Mouse (Mus musculus): ENCODE results near the gene Zfp319. TPM values are rescaled to one million over a fixed set of nuclear protein-coding genes. Genes with fewer than 3 reads are reported as not detected.
A peak's percentile ranks its signal among the peaks of the same experiment; 100 is the strongest.

Zfp319 gene
- polyA plus RNA-seq, 1 experiment from 2014 or later, result 1.2 TPM

GRCm38 (mm10) chr8:95323201-95323600, 8.5 kb downstream of the Zfp319 start:
- Histone ChIP-seq H3K36me3 (ENCODE audit: control insufficient read depth, insufficient read depth) (peaks cover 8% of the 10 kb centered on the region; the same call in 1 of the 2 replicates), H3K9me3 (replicated peaks; ENCODE audit: control insufficient read depth, low read length) (no peaks in the 10 kb centered on the region), H3K4me1 (ENCODE audit: control insufficient read depth, low read depth, low read length) (peaks cover 6% of the 10 kb centered on the region), H3K27ac (ENCODE audit: low read length) (no peak overlapping the region), H3K4me2 (ENCODE audit: low read depth, low read length) (no peak overlapping the region), H3K9ac (ENCODE audit: low read depth, low read length) (no peak overlapping the region), H3K4me3 (ENCODE audit: low read depth, low read length) (no peak overlapping the region), H3K27me3 (ENCODE audit: control insufficient read depth, insufficient read depth, low read depth, low read length) (peaks cover 13% of the 10 kb centered on the region)
- WGBS (ENCODE audit: insufficient replicate concordance), result 63% methylated on average over 3 of the region's 3 CpGs
- ATAC-seq (ENCODE audit: low read depth), result no peak

- no peaks in the 10 kb centered on the region for H3K9me3 ChIP-seq (replicated peaks; ENCODE audit: control insufficient read depth, low read length)
- ATAC-seq (ENCODE audit: low read depth), result peak; percentile 66
- no peaks in the 10 kb centered on the region; the same call in 1 of the 2 replicates for H3K36me3 ChIP-seq (ENCODE audit: control insufficient read depth, insufficient read depth)
- H3K4me2 ChIP-seq (ENCODE audit: low read depth, low read length), result peak overlapping the region; percentile 74
- H3K27ac ChIP-seq (ENCODE audit: low read length), result no peak overlapping the region
- H3K27me3 ChIP-seq (ENCODE audit: control insufficient read depth, insufficient read depth, low read depth, low read length), result peaks cover 13% of the 10 kb centered on the region
- peak overlapping the region; percentile 51 for H3K4me3 ChIP-seq (ENCODE audit: low read depth, low read length)
- H3K9ac ChIP-seq (ENCODE audit: low read depth, low read length), result peak overlapping the region; percentile 9; the same call in 1 of the 2 replicates
- H3K4me1 ChIP-seq (ENCODE audit: control insufficient read depth, low read depth, low read length), result peaks cover 6% of the 10 kb centered on the region
- 3% methylated on average over 40 of the region's 41 CpGs for WGBS (ENCODE audit: insufficient replicate concordance)
Observed at GRCm38 (mm10) chr8:95320224-95321139, 11.3 kb downstream of the Zfp319 start.

GRCm38 (mm10) chr8:95315350-95315749, 16.4 kb downstream of the Zfp319 start:
- Histone ChIP-seq H3K36me3 (ENCODE audit: control insufficient read depth, insufficient read depth) (no peaks in the 10 kb centered on the region), H3K4me1 (ENCODE audit: control insufficient read depth, low read depth, low read length) (peaks cover 1% of the 10 kb centered on the region), H3K27ac (ENCODE audit: low read length) (no peak overlapping the region), H3K27me3 (ENCODE audit: control insufficient read depth, insufficient read depth, low read depth, low read length) (peaks cover 7% of the 10 kb centered on the region), H3K4me3 (ENCODE audit: low read depth, low read length) (no peak overlapping the region), H3K9ac (ENCODE audit: low read depth, low read length) (no peak overlapping the region), H3K4me2 (ENCODE audit: low read depth, low read length) (no peak overlapping the region), H3K9me3 (replicated peaks; ENCODE audit: control insufficient read depth, low read length) (no peaks in the 10 kb centered on the region)
- ATAC-seq (ENCODE audit: low read depth), result no peak
- WGBS (ENCODE audit: insufficient replicate concordance), result 57% methylated on average over 1 of the region's 1 CpGs

GRCm38 (mm10) chr8:95314707-95315106, 17.0 kb downstream of the Zfp319 start:
- no peak overlapping the region for H3K27ac ChIP-seq (ENCODE audit: low read length)

GRCm38 (mm10) chr8:95313857-95314256, 17.9 kb downstream of the Zfp319 start:
- H3K4me2 ChIP-seq (ENCODE audit: low read depth, low read length), result no peak overlapping the region
- H3K27me3 ChIP-seq (ENCODE audit: control insufficient read depth, insufficient read depth, low read depth, low read length), result no peaks in the 10 kb centered on the region
- WGBS (ENCODE audit: insufficient replicate concordance), result 73% methylated on average over 6 of the region's 6 CpGs
- no peaks in the 10 kb centered on the region for H3K9me3 ChIP-seq (replicated peaks; ENCODE audit: control insufficient read depth, low read length)
- no peak overlapping the region for H3K4me3 ChIP-seq (ENCODE audit: low read depth, low read length)
- H3K27ac ChIP-seq (ENCODE audit: low read length), result no peak overlapping the region
- ATAC-seq (ENCODE audit: low read depth), result no peak
- no peaks in the 10 kb centered on the region; the same call in 1 of the 2 replicates for H3K4me1 ChIP-seq (ENCODE audit: control insufficient read depth, low read depth, low read length)
- H3K9ac ChIP-seq (ENCODE audit: low read depth, low read length), result no peak overlapping the region
- H3K36me3 ChIP-seq (ENCODE audit: control insufficient read depth, insufficient read depth), result no peaks in the 10 kb centered on the region

More at GRCm38 (mm10) chr8:95314707-95315106, 17.0 kb downstream of the Zfp319 start:
- no peaks in the 10 kb centered on the region for H3K9me3 ChIP-seq (replicated peaks; ENCODE audit: control insufficient read depth, low read length)
- WGBS (ENCODE audit: insufficient replicate concordance), result 48% methylated on average over 2 of the region's 2 CpGs
- no peak for ATAC-seq (ENCODE audit: low read depth)
- H3K36me3 ChIP-seq (ENCODE audit: control insufficient read depth, insufficient read depth), result no peaks in the 10 kb centered on the region
- H3K4me1 ChIP-seq (ENCODE audit: control insufficient read depth, low read depth, low read length), result no peaks in the 10 kb centered on the region; the same call in 1 of the 2 replicates
- no peak overlapping the region for H3K9ac ChIP-seq (ENCODE audit: low read depth, low read length)
- no peak overlapping the region for H3K4me3 ChIP-seq (ENCODE audit: low read depth, low read length)
- peaks cover under 1% of the 10 kb centered on the region; the same call in 1 of the 2 replicates for H3K27me3 ChIP-seq (ENCODE audit: control insufficient read depth, insufficient read depth, low read depth, low read length)
- H3K4me2 ChIP-seq (ENCODE audit: low read depth, low read length), result no peak overlapping the region

- no peaks in the 10 kb centered on the region; the same call in 1 of the 2 replicates for H3K4me1 ChIP-seq (ENCODE audit: control insufficient read depth, low read depth, low read length)
- H3K4me3 ChIP-seq (ENCODE audit: low read depth, low read length), result no peak overlapping the region
- 58% methylated on average over 18 of the region's 18 CpGs for WGBS (ENCODE audit: insufficient replicate concordance)
- no peak for ATAC-seq (ENCODE audit: low read depth)
- H3K4me2 ChIP-seq (ENCODE audit: low read depth, low read length), result no peak overlapping the region
- no peaks in the 10 kb centered on the region for H3K27me3 ChIP-seq (ENCODE audit: control insufficient read depth, insufficient read depth, low read depth, low read length)
- H3K36me3 ChIP-seq (ENCODE audit: control insufficient read depth, insufficient read depth), result no peaks in the 10 kb centered on the region
- no peak overlapping the region for H3K9ac ChIP-seq (ENCODE audit: low read depth, low read length)
- H3K9me3 ChIP-seq (replicated peaks; ENCODE audit: control insufficient read depth, low read length), result no peaks in the 10 kb centered on the region
- H3K27ac ChIP-seq (ENCODE audit: low read length), result no peak overlapping the region
Observed at GRCm38 (mm10) chr8:95312836-95313235, 18.9 kb downstream of the Zfp319 start.

GRCm38 (mm10) chr8:95310342-95310970, 21.3 kb downstream of the Zfp319 start, which contains the start of gene Tepp:
Gene Tepp, plus strand, starts transcription at chr8:95310566.
- 35% methylated on average over 6 of the region's 6 CpGs for WGBS (ENCODE audit: insufficient replicate concordance)
- ATAC-seq (ENCODE audit: low read depth), result no peak
- Histone ChIP-seq H3K27ac (ENCODE audit: low read length) (no peak within 1 kb of the TSS), H3K27me3 (ENCODE audit: control insufficient read depth, insufficient read depth, low read depth, low read length) (no peaks in the 10 kb centered on the region), H3K36me3 (ENCODE audit: control insufficient read depth, insufficient read depth) (no peaks in the 10 kb centered on the region), H3K4me2 (ENCODE audit: low read depth, low read length) (no peak within 1 kb of the TSS), H3K4me1 (ENCODE audit: control insufficient read depth, low read depth, low read length) (no peaks in the 10 kb centered on the region; the same call in 1 of the 2 replicates), H3K9me3 (replicated peaks; ENCODE audit: control insufficient read depth, low read length) (no peaks in the 10 kb centered on the region), H3K4me3 (ENCODE audit: low read depth, low read length) (no peak within 1 kb of the TSS), H3K9ac (ENCODE audit: low read depth, low read length) (no peak within 1 kb of the TSS)

GRCm38 (mm10) chr8:95306431-95306830, 25.3 kb downstream of the Zfp319 start, which contains the start of gene Cngb1:
Gene Cngb1, minus strand, starts transcription at chr8:95306585.
- Histone ChIP-seq H3K9me3 (replicated peaks; ENCODE audit: control insufficient read depth, low read length) (no peaks in the 10 kb centered on the region), H3K4me2 (ENCODE audit: low read depth, low read length) (no peak within 1 kb of the TSS), H3K4me3 (ENCODE audit: low read depth, low read length) (no peak within 1 kb of the TSS), H3K27me3 (ENCODE audit: control insufficient read depth, insufficient read depth, low read depth, low read length) (no peaks in the 10 kb centered on the region), H3K27ac (ENCODE audit: low read length) (no peak within 1 kb of the TSS), H3K36me3 (ENCODE audit: control insufficient read depth, insufficient read depth) (no peaks in the 10 kb centered on the region), H3K9ac (ENCODE audit: low read depth, low read length) (no peak within 1 kb of the TSS), H3K4me1 (ENCODE audit: control insufficient read depth, low read depth, low read length) (no peaks in the 10 kb centered on the region; the same call in 1 of the 2 replicates)
- WGBS (ENCODE audit: insufficient replicate concordance), result 42% methylated on average over 6 of the region's 6 CpGs
- no peak for ATAC-seq (ENCODE audit: low read depth)

Measured in liver, embryonic 16.5 days (tissue).